In the genomic region with DNA sequence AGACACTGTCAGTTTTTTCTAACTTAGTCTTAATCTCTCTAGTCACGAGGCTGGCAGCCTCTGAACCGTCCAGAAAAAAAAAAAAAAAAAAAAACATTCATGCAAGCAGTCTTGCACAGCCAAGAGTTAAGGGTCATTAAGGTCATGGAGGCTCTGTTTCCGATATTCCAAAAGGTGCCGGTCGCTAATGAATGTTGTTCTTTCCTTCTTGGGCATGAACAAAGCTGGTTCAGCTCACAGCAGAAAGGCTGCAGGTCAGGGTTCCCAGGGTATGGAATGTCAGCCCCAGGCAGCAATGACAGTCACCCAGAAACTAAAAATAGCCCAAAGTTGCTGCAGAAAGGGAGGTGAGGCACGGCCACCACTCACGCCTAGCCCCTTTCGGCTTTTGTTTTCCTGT, we compare ENCODE assay signal across 13 mouse cellular contexts.
DNase-seq lines count a peak whose midpoint lies in the region; ATAC-seq lines count a peak whose summit lies in the region.
"Had no signal": no experiment of that assay in that cellular context is flagged by ENCODE, and none has a peak within 500 bp of the region (broad histone marks: within the 10 kb centered on the region; RNA-seq: fewer than 3 reads in every experiment).

No protein-coding gene starts in this region.

- DNase-seq in hindbrain, embryonic 10.5 days (ENCODE audit: low spot score) = peak; percentile 42
- peak; percentile 59 for DNase-seq in R1 (ENCODE audit: low read depth, low spot score)
- peak; percentile 47 for DNase-seq in embryo, embryonic 9.5 days (ENCODE audit: extremely low spot score)
- DNase-seq in kidney, postnatal 14 days = peak; percentile 53
- DNase-seq in cerebellum, adult 8-10 months = no peak
- no peak for DNase-seq in cerebellum, postnatal 4 days (ENCODE audit: low spot score in 2 of 2)
- DNase-seq: adrenal gland, postnatal 14 days; cerebellum, postnatal 14 days; heart, postnatal 36 days had no signal

- H3K4me3 ChIP-seq in hindbrain, embryonic 10.5 days = no peak overlapping the region
- H3K4me3 ChIP-seq in hindbrain, embryonic 13.5 days = no peak overlapping the region

- 17% methylated on average over 8 of the region's 8 CpGs for WGBS in hindbrain, embryonic 10.5 days
- 24% methylated on average over 8 of the region's 8 CpGs for WGBS in hindbrain, embryonic 13.5 days

- no peaks in the 10 kb centered on the region for H3K36me3 ChIP-seq in hindbrain, embryonic 10.5 days
- no peaks in the 10 kb centered on the region for H3K36me3 ChIP-seq in hindbrain, embryonic 13.5 days

- H3K4me2 ChIP-seq in hindbrain, embryonic 13.5 days = no peak overlapping the region
- H3K4me2 ChIP-seq: liver, embryonic 11.5 days; midbrain, embryonic 11.5 days had no signal

- H3K9ac ChIP-seq in hindbrain, embryonic 13.5 days = no peak overlapping the region

- H3K9me3 ChIP-seq in hindbrain, embryonic 10.5 days = no peaks in the 10 kb centered on the region
- no peaks in the 10 kb centered on the region for H3K9me3 ChIP-seq in hindbrain, embryonic 13.5 days

- ATAC-seq in hindbrain, embryonic 13.5 days (ENCODE audit: low FRiP score) = no peak
- ATAC-seq: lung, postnatal 0 days had no signal

- no peaks in the 10 kb centered on the region for H3K27me3 ChIP-seq in hindbrain, embryonic 10.5 days (ENCODE audit: insufficient read depth, poor library complexity, severe bottlenecking)
- H3K27me3 ChIP-seq in hindbrain, embryonic 13.5 days = no peaks in the 10 kb centered on the region

- H3K4me1 ChIP-seq in hindbrain, embryonic 10.5 days (replicated peaks) = peaks cover 58% of the 10 kb centered on the region
- peaks cover 14% of the 10 kb centered on the region for H3K4me1 ChIP-seq in hindbrain, embryonic 13.5 days (replicated peaks)

- peak overlapping the region; percentile 80 for H3K27ac ChIP-seq in hindbrain, embryonic 10.5 days
- no peak overlapping the region for H3K27ac ChIP-seq in hindbrain, embryonic 13.5 days

Comparison
In these comparisons a context has a peak if more than half of its experiments do, and no peak if none do; other contexts are left out.
1. DNase-seq: peak in hindbrain, embryonic 10.5 days (single experiment), R1 (single experiment), embryo, embryonic 9.5 days (single experiment) and kidney, postnatal 14 days (single experiment); none in cerebellum, adult 8-10 months (single experiment) and cerebellum, postnatal 4 days (0 of 2).